Mouse (Mus musculus) CD8-positive naive resting alpha-beta T cell, adult 2 months (primary cell): ENCODE measurements at regions not wholly inside any gene's neighbourhood (a gene's known extent, or its start where the extent isn't known, plus 50 kb on each side); places are given as distances from the start of the nearest gene placed in this dataset.

Experiments used
- DNase-seq, 2 experiments: peaks; one replicate each; pipeline ENCODE4 v3.0.0; 2022; ENCODE audit warnings: low read depth in 2 of 2, low spot score in 2 of 2

GRCm38 (mm10) chr2:47750997-47751623, 1062.8 kb upstream of the Acvr2a start:
- DNase-seq: no peak

- DNase-seq: no peak
These were observed 1058.2 kb upstream of the Acvr2a start for GRCm38 (mm10) chr2:47755716-47756115.

- no peak for DNase-seq
These were observed 1057.7 kb upstream of the Acvr2a start for GRCm38 (mm10) chr2:47756248-47756647.

DNA sequence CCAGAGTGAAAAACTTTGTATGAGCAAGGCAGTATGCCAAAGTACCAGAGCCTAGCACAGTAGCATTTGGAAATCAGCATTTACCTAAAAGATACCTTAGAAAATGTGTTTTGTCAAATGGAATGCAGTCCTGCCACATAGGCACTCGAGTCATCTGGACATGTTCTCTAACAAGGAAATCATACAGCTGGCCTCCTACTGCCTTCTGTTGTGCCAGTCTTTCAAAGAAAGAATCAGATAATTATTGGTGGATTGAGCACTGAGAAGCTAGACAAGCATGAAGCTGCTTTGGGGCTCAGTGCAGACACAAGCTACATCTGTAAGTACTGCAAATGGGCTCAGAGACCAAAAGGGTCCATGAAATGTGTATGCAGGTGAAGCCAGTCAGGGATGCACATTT, 1038.1 kb upstream of the Acvr2a start:
- DNase-seq: no peak

DNA sequence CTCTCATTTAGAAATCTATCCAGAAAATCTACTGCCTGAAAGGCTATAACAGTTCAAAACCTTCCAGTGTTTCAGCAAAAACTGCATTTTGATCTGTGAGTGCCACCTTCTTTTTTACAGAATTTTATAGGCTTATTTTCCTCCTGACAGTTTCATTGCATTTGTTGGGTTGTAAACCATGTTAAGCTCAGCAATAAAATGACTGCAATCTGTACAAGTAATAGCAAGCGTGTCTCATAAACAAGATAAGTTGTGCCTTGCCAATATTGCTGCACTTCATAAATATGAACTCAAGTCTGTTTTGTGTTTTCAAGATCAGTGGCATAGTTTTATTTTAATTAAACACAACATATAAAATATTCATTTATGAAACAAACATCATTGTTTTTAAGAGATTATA, 1036.9 kb upstream of the Acvr2a start:
- no peak for DNase-seq

- DNase-seq: no peak
These were observed 1028.1 kb upstream of the Acvr2a start for GRCm38 (mm10) chr2:47785848-47786247.

- DNase-seq: no peak
These were observed 991.1 kb upstream of the Acvr2a start for GRCm38 (mm10) chr2:47822746-47823271.

DNA sequence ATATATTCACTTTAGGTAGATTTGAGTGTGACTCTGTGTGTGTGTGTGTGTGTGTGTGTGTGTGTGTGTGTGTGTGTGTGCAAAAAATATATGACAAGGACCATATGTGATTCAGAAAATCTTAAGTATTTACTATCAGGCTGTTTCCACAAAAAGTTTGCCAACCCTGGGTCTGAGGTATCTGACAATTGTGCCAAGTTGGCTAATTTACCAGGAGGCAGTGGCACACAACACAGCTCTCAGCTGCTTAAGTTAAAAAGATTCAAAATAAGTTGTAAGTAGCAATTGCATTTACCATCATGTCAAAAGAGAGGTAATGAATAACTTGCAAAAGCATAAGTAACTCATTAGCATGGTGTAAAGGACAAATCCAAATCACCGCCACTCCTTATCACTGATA, 981.4 kb upstream of the Acvr2a start:
- DNase-seq: no peak

GRCm38 (mm10) chr2:47833517-47833916, 980.4 kb upstream of the Acvr2a start:
- no peak for DNase-seq

GRCm38 (mm10) chr2:47834055-47834799, 979.7 kb upstream of the Acvr2a start:
- no peak for DNase-seq

DNA sequence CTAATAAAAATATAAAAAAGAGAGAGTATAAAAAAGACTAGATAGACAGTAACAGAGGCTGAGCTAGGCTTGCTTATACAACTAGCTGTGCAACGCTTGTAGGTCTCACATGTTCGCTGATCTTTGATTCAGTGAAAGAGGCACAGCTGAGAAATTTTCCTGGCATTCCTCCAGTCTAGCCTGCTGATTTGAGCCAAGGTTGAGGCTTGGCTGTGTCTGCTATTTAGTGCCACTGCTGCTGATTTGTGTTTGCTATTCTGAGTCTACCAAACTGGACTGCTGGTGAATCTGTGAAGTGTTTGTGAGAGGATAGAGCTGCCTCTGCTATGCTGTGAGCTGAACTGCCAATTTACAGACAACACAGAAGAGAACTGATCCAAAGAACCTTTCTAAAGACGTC, 956.7 kb upstream of the Acvr2a start:
- no peak for DNase-seq

- DNase-seq: no peak
These were observed 951.5 kb upstream of the Acvr2a start for GRCm38 (mm10) chr2:47862446-47862845.

GRCm38 (mm10) chr2:47878002-47878401, 935.9 kb upstream of the Acvr2a start:
- no peak for DNase-seq

DNA sequence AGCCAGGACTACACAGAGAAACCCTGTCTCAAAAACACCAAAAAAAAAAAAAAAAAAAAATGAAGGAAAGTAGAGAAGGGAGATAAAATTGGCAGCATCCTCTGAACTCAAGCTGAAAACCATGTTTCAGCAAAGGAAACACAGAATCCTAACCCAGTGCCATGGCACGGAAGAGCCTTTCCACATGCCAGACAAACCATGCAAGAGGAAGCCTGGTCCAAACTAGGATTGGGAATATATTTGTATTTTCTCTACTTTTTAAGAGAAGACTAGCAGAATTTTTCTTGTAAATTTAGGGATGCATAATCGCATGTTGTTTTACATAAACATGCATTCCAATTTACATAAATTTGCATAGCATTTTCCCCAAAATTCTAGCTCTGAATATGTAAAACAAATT, 934.8 kb upstream of the Acvr2a start:
- DNase-seq: no peak

DNA sequence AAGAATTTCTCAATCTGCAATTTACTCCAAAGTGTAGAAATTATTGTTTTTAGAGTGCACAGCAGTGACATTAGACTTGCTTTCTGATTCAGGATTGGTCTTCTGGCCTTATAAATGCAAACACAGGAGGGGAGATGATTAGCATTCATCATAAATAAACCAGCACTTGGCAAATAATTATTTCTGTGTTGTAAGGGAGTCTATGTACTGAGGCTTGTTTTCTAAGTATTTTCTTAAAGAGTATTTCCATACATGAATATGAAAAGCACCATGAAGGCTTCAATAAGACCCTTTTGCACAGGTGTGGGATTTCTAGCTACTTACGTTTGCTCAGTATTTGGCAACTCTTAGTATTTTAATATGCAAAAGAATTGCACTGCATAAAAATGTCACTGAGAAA, 934.1 kb upstream of the Acvr2a start:
- no peak for DNase-seq

- DNase-seq: no peak
These were observed 925.7 kb upstream of the Acvr2a start for GRCm38 (mm10) chr2:47888166-47888565.

GRCm38 (mm10) chr2:47891366-47891765, 922.5 kb upstream of the Acvr2a start:
- DNase-seq: no peak

DNA sequence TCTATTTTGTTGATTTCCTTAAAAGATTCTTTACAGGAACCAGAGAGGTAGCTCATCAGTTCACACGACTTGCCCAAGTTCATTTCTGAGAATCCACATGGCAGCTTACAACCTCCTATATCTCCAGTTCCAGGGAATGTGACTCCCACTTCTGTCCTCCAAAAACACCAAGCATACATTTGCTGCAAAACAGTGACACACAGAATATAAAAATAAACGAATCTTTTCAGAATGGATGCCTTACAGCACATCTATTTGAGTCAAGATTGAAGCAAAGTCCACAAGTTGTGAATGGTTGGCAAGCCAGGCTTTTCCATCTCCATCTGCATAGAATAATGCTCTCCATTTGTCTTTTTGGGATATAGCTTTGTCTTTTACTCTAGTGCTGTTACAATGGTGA, 921.0 kb upstream of the Acvr2a start:
- DNase-seq: no peak

- DNase-seq: no peak
These were observed 919.1 kb upstream of the Acvr2a start for GRCm38 (mm10) chr2:47894806-47895205.

GRCm38 (mm10) chr2:47914270-47914669, 899.6 kb upstream of the Acvr2a start:
- DNase-seq: no peak

GRCm38 (mm10) chr2:47914986-47915485, 898.9 kb upstream of the Acvr2a start:
- no peak for DNase-seq

GRCm38 (mm10) chr2:47922965-47923364, 890.9 kb upstream of the Acvr2a start:
- no peak for DNase-seq
